Mouse (Mus musculus) liver, postnatal 0 days (tissue): Measurements from ENCODE around the gene D430019H16Rik.

ENCODE experiments used
- CTCF ChIP-seq: sonication (generic); IDR thresholded peaks from 2 replicates; pipeline ENCODE4 v1.5.1; 2016; ENCODE audit warnings: antibody characterized with exemption, low read depth
- EP300 ChIP-seq: IDR thresholded peaks from 2 replicates; pipeline ENCODE4 v1.6.1; 2016; ENCODE audit warnings: antibody characterized with exemption, low read depth, mild to moderate bottlenecking

DNA sequence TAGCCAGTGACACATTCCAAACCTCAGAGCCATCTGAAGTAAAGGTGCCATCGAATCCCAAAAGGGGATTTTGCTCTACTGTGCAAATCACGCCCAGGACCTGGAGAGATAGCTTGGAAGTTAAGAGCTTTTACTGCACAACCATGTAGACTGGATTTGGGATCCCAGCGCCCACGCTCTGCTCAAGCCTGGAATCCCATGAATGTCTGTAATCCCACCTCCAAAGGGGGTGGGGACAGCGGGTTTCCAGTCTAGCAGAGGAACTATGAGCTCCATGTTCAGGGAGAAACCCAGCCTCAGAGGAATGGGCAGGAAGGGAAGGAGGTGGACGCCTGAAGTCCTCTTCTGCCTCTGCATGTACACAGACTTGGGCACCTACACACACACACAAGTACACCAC is 13.7 kb upstream of the D430019H16Rik start:
- TF ChIP-seq EP300 (no peak), CTCF (no peak)
